Mouse (Mus musculus) central nervous system, embryonic 14 days (tissue): ENCODE results near the gene Cfap57. TPM values are rescaled to one million over a fixed set of nuclear protein-coding genes. Genes with fewer than 3 reads are reported as not detected.

ENCODE experiments used
- polyA plus RNA-seq: library from polyadenylated mRNA; depleted of rRNA; stranded (reverse); fragments of >200 nt; gene quantifications from 2 replicates; pipeline ENCODE4 v1.2.3, GENCODE M21; 2012; rRNA removed

Gene Cfap57
- polyA plus RNA-seq = 0.98 and 1.2 TPM in 2 replicates

DNA sequence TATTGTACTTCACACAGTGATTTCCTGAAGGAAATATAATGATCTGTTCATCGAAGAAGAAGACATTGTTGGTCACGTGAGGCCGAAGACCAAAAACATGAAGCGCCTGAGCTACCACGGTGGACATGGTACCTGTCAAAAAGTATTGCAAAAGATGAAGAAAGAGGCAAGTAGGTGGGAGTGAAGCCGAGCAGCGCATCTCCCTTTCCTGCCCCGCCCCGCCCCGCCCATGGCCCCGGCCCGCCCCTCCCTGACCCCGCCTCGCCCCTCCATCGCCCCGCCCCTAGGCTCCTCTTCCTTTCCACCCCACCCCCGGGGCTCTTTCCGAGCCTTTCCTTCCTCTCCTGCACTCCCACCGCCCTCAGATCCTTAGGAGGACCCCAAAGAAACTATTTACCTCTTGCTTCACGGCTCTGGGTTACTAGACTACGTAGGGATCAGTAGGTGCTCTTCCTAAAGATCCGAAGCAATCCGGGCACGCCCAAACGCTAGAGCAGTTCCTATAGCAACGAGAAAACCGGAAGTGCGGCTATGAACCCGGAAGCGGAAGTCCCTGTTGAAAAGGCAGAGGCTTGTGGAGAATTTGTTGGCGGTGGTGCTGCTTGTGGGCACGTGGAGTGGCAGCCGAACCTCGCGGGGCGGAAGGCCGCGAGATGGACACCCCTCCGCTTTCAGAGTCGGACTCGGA lies at the start of gene Cfap57, which contains the start of gene Ebna1bp2:
Gene Cfap57 (minus strand): TSS at position 499 of the 688 bp plus-strand sequence.
Gene Ebna1bp2 (plus strand): TSS at position 521 of the 688 bp plus-strand sequence.

GRCm38 (mm10) chr4:118658652-118659051 lies 38.1 kb upstream of the Cfap57 start, which contains the start of gene Olfr62:
Gene Olfr62, plus strand, starts transcription at chr4:118658952.

GRCm38 (mm10) chr4:118543592-118544260 lies 76.9 kb downstream of the Cfap57 start, which contains the start of gene Tmem125:
Gene Tmem125, minus strand, starts transcription at chr4:118544044.

GRCm38 (mm10) chr4:118526408-118527334 lies 93.9 kb downstream of the Cfap57 start, which contains the start of gene 2610528J11Rik:
Gene 2610528J11Rik, plus strand, starts transcription at chr4:118526999.

Other genes with a start within 250 kb of the Cfap57 start
- 35.3 and 40.0 TPM in 2 replicates for gene Szt2, start 211.5 kb downstream of the Cfap57 start, polyA plus RNA-seq
- gene Med8, start 211.4 kb downstream of the Cfap57 start, polyA plus RNA-seq = 97.0 and 106 TPM in 2 replicates
- gene Elovl1, start 192.7 kb downstream of the Cfap57 start, polyA plus RNA-seq = 48.1 and 65.8 TPM in 2 replicates
- gene Cdc20, start 183.4 kb downstream of the Cfap57 start, polyA plus RNA-seq = 83.0 and 103 TPM in 2 replicates
- gene Mpl, start 163.3 kb downstream of the Cfap57 start, polyA plus RNA-seq = 0.12 and 0.14 TPM in 2 replicates
- gene Tie1, start 130.7 kb downstream of the Cfap57 start, polyA plus RNA-seq = 18.1 and 19.9 TPM in 2 replicates
- 0.06 and 0.60 TPM in 2 replicates for gene 2610528J11Rik, start 93.8 kb downstream of the Cfap57 start, polyA plus RNA-seq
- gene Tmem125, start 76.7 kb downstream of the Cfap57 start, polyA plus RNA-seq = 0.16 and 0.99 TPM in 2 replicates
- gene Ebna1bp2, start within 50 bp of the Cfap57 start, polyA plus RNA-seq = 103 and 112 TPM in 2 replicates
- gene Olfr62, start 38.2 kb upstream of the Cfap57 start, polyA plus RNA-seq = not detected in 2 replicates
- gene Olfr1342, start 72.0 kb upstream of the Cfap57 start, polyA plus RNA-seq = 0.03 and 0.06 TPM in 2 replicates
- gene Olfr1341, start 82.7 kb upstream of the Cfap57 start, polyA plus RNA-seq = not detected in 2 replicates
- gene Olfr1340, start 99.4 kb upstream of the Cfap57 start, polyA plus RNA-seq = not detected in 2 replicates
- gene Olfr1339, start 111.4 kb upstream of the Cfap57 start, polyA plus RNA-seq = not detected in 2 replicates
- not detected in 2 replicates for gene Olfr1338, start 138.0 kb upstream of the Cfap57 start, polyA plus RNA-seq
- not detected in 2 replicates for gene Olfr1337, start 161.8 kb upstream of the Cfap57 start, polyA plus RNA-seq
- not detected in 2 replicates for gene Olfr1335, start 189.2 kb upstream of the Cfap57 start, polyA plus RNA-seq
- not detected in 2 replicates for gene Olfr1333, start 215.5 kb upstream of the Cfap57 start, polyA plus RNA-seq
- not detected in 2 replicates for gene Olfr1331, start 243.9 kb upstream of the Cfap57 start, polyA plus RNA-seq